8 mouse cellular contexts compared by ENCODE assay signal in the genomic region with DNA sequence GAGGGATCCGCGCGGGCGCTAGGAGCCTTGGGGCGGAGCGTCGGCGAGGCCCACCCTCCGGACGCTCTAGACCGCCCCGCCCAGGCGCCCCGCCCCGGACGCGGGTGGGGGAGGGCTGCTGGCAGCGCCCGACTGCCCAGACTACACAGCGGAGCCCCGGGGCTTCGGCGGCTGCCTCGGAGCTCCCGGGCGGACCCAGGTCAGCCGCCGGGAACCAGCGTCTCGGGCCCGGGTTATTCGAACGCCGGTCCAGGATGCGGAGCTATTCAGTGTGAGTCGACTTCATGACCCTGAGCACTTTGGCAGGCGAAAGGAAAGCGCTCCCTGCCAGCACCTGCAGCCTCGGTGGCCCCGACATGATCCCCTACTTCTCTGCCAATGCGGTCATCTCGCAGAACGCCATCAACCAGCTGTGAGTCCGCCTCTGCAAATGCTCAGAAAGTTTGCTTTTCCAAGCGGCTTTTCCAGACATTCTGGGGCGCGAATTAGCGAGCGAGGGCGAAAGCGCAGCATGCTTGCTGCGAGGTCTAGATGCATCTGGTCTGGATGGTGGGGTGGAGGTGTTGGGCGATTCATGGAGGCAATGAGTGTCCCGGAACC.
DNase-seq lines count a peak whose midpoint lies in the region; ATAC-seq lines count a peak whose summit lies in the region.

No protein-coding gene starts in this region.

- peak; percentile 96 for DNase-seq in adrenal gland, adult 2 months
- peak; percentile 90 for DNase-seq in embryo, embryonic 10.5 days (ENCODE audit: low spot score)
- peak; percentile 95 for DNase-seq in gastrocnemius, postnatal 14 days
- DNase-seq in left cerebral cortex, postnatal 14 days (ENCODE audit: low spot score in 2 of 2) = peak; percentile 65 to 77
- DNase-seq in right cerebral cortex, postnatal 14 days = peak; percentile 80
- peak; percentile 91 to 92 for DNase-seq in urinary bladder, postnatal 36 days (ENCODE audit: low spot score in 2 of 2)

- peak; percentile 64 for ATAC-seq in inflammation-experienced regulatory T-cells, adult 6 months
- peak; percentile 98 for ATAC-seq in megakaryocyte-erythroid progenitor cell, adult 5-6 weeks (replicated peaks; ENCODE audit: low FRiP score, low TSS enrichment, poor library complexity, severe bottlenecking)

- intact Hi-C loops in gastrocnemius, postnatal 14 days (cut with DNase I; ENCODE audit: low total_unique reads) = loop anchor here (10.0 kb wide), 1 partner anchor 107 kb away; no protein-coding TSS in a partner anchor
- intact Hi-C loops in left cerebral cortex, postnatal 14 days (cut with DNase I) = no loop called here

Comparison
In these comparisons a context has a peak if more than half of its experiments do, and no peak if none do; other contexts are left out.
1. Peak in every context shown above with its lines: DNase-seq and ATAC-seq.